Mouse (Mus musculus): ENCODE data around the gene Ak5.

GRCm38 (mm10) chr3:152674663-152675062 is 6.5 kb upstream of the Ak5 start:
- no peak for TF ChIP-seq CTCF (IDR thresholded peaks at IDR 0.05; ENCODE audit: borderline replicate concordance, extremely low read depth, insufficient read depth, insufficient read length)
- no peak for TF ChIP-seq POLR2A (IDR thresholded peaks at IDR 0.05; ENCODE audit: borderline replicate concordance, extremely low read depth, insufficient read depth, insufficient read length, poor library complexity, severe bottlenecking)

All from brain, embryonic 14.5 days (tissue).